Mouse (Mus musculus): Measurements from ENCODE around the gene Fdxr. TPM values are rescaled to one million over a fixed set of nuclear protein-coding genes. Genes with fewer than 3 reads are reported as not detected.

Fdxr gene
- total RNA-seq, 2 experiments from 2014 or later: 22.4 to 22.5 TPM

DNA sequence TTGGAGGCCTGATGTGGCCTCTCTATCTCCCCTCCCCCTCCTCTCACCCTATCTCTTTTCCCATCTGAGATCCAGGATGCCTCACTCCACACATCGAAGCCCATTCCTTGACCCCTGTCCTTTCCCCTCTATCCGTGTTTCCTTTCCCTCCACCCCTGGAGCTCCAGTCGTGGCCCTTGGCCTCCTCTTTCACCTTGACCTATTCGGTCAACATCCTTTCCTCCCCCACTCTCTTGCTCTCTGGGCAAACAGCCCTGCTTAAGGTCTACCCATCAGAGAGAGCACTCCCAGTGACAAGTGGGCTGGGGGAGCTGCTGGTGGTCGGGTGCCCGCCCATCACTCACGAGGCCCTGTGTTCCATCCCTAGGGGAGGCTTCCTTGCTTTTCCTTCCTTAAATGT lies 3.1 kb downstream of the Fdxr start:
- no peak for DNase-seq (ENCODE audit: low spot score in 2 of 2)
- TF ChIP-seq CTCF (conservative IDR thresholded peaks at IDR 0.05): no peak

GRCm38 (mm10) chr11:115272894-115273498 lies 3.9 kb downstream of the Fdxr start:
- TF ChIP-seq CTCF (conservative IDR thresholded peaks at IDR 0.05): no peak
- Histone ChIP-seq H3K4me3 (no peak overlapping the region), H3K27ac (no peak overlapping the region)
- no peak for DNase-seq (ENCODE audit: low spot score in 2 of 2)

More for the DNA sequence above, 3.1 kb downstream of the Fdxr start:
- no peak overlapping the region for H3K4me3 ChIP-seq
- H3K27ac ChIP-seq: no peak overlapping the region

- Histone ChIP-seq H3K4me3 (no peak overlapping the region), H3K27ac (no peak overlapping the region)
- TF ChIP-seq CTCF (conservative IDR thresholded peaks at IDR 0.05): no peak
- DNase-seq (ENCODE audit: low spot score in 2 of 2): no peak
These were observed 5.4 kb downstream of the Fdxr start for GRCm38 (mm10) chr11:115271481-115271880.

GRCm38 (mm10) chr11:115271052-115271451 lies 5.8 kb downstream of the Fdxr start:
- no peak for TF ChIP-seq CTCF (conservative IDR thresholded peaks at IDR 0.05)
- H3K4me3 ChIP-seq: no peak overlapping the region
- no peak for DNase-seq (ENCODE audit: low spot score in 2 of 2)
- H3K27ac ChIP-seq: no peak overlapping the region

GRCm38 (mm10) chr11:115270148-115270861 lies 6.5 kb downstream of the Fdxr start:
- H3K27ac ChIP-seq: peak overlapping the region; percentile 59; the same call in 1 of the 2 replicates
- DNase-seq (ENCODE audit: low spot score in 2 of 2): peak; percentile 81 to 89
- H3K4me3 ChIP-seq: no peak overlapping the region

DNA sequence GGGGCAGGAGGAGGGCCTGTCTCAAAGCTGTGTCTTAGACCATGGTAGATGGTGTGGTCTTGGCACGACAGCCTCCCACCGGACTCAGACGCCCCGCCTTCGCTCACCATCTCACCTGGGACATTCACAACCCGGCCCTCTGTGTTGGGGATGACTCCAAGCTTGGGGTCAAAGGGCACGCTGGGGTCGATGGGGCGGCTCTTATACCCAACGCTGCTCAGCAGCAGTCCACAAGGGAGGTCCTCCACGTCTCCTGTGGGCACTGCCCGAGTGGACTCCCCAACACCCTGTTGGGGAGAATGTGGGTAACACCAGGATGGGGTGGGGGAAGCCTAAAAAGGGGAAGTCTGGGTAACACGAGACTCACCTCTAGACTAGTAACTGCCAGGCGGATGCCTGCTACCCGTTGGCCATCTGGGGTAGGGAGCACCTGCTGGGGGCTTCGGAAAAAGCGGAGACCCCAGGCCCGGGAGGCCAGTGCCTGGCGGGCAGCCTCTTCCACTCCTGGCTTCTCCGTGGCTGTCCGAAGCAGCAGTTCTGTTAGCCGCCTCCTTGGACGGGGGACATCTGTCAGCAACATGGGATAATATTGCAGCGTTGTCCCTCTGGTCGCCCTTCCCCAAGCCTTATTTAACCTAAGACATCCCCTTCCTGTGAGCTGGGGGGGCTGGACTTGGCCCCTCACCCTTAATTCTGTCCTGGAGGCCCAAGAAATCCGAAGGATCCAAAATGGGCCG lies 7.4 kb downstream of the Fdxr start:
- no peak for DNase-seq (ENCODE audit: low spot score in 2 of 2)
- H3K4me3 ChIP-seq: no peak overlapping the region
- no peak overlapping the region for H3K27ac ChIP-seq
- no peak for TF ChIP-seq CTCF (conservative IDR thresholded peaks at IDR 0.05)

More at GRCm38 (mm10) chr11:115270148-115270861, 6.5 kb downstream of the Fdxr start:
- peak; percentile 98 for TF ChIP-seq CTCF (conservative IDR thresholded peaks at IDR 0.05)

DNA sequence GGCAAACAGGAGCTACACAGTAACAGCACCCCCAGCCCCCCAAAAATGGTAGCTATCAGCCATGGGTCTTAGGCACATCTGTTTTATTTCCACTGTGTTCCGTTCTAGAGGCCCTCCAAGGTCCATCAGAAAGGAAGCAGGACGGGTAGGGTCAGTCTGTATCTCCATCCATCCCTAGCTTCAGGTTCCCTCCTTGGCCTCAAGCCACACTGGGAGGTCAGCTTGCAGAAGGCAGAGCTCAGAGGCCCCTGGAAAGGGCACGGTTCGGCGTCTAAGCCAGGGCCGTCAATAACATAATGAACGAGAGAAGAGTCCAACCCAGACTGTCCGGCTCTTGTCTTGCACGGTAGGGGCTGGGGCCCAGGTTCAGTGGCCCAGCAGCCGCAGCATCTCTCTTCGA lies 8.9 kb downstream of the Fdxr start:
- no peak for TF ChIP-seq CTCF (conservative IDR thresholded peaks at IDR 0.05)
- H3K4me3 ChIP-seq: no peak overlapping the region
- DNase-seq (ENCODE audit: low spot score in 2 of 2): no peak
- H3K27ac ChIP-seq: no peak overlapping the region

DNA sequence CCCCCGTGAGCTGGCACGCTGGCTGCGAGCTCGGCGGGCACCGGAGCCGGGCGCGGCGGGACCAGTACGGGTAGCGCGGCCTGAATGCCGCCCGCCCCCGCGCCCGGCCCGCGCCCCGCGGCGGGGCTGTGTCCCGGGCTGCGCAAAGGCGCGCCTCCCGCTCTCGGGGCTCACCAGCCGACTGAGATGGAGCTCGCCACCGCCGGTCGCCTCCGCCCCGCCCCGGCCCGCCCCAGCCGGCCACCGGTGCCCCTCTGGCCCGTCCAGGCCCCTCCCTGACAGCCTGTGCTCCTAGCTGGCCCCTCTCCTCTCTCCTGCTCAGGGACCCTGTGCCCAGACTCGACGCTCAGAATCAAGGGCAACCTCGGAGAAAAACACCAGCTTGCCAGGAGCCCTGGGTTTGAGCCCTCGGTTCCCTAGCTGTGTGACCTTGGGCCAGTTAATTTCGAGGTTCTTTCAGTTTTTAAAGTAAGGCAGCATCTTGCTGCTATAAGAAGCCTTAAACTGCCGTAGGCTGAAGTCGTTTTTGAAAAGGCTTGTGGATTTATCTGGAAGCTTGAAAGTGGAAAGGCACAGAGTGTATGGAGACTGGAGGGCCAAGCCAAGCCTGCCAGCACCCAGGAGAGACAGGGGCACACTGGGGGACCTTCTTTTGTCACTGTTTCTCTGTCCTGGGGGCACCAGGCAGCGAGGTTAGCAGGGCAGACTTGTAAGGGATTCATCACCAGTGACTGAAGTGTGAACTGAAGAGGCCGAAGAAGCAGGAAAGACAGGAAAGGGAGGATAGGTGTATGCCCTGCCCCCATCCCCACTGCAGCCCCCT lies 9.6 kb downstream of the Fdxr start, which contains the start of gene Grin2c:
Grin2c (minus strand) TSS at position 183 of the 823 bp plus-strand sequence.
- Histone ChIP-seq H3K27ac (peak within 1 kb of the TSS; percentile 84), H3K4me3 (peak within 1 kb of the TSS; percentile 50)
- DNase-seq (ENCODE audit: low spot score in 2 of 2): no peak
- TF ChIP-seq CTCF (conservative IDR thresholded peaks at IDR 0.05): no peak

DNA sequence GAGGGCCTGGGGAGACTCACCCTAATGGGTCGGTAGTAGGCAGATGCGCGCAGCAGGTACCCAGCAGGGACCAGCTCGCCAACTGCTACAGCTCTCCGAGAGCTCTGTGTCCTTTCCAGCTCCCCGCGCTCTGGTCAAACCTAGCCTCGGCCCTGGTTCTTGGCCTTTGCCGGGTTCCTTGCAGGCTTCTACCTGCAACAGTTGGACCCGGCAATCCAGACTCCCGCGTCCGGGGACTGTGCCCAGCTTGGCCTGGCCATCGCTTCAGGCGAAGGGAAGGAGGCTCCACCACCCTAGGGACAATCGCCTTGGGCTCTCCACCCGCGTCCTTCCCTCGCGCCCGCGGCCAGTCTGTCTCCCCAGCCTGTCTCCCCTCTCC lies 10.5 kb downstream of the Fdxr start:
- peak overlapping the region; percentile 84 for H3K27ac ChIP-seq

GRCm38 (mm10) chr11:115265771-115266399 lies 11.0 kb downstream of the Fdxr start:
- H3K4me3 ChIP-seq: peak overlapping the region; percentile 50
- DNase-seq (ENCODE audit: low spot score in 2 of 2): no peak
- no peak for TF ChIP-seq CTCF (conservative IDR thresholded peaks at IDR 0.05)
- peak overlapping the region; percentile 84 for H3K27ac ChIP-seq

More for the DNA sequence above, 10.5 kb downstream of the Fdxr start:
- no peak for TF ChIP-seq CTCF (conservative IDR thresholded peaks at IDR 0.05)
- peak overlapping the region; percentile 50 for H3K4me3 ChIP-seq
- DNase-seq (ENCODE audit: low spot score in 2 of 2): no peak

- peak overlapping the region; percentile 50 for H3K4me3 ChIP-seq
- TF ChIP-seq CTCF (conservative IDR thresholded peaks at IDR 0.05): peak; percentile 76
- no peak for DNase-seq (ENCODE audit: low spot score in 2 of 2)
- peak overlapping the region; percentile 84 for H3K27ac ChIP-seq
These were observed 11.8 kb downstream of the Fdxr start for GRCm38 (mm10) chr11:115264862-115265668.
